Mouse (Mus musculus): Measurements from ENCODE around the gene Upk2.

Upk2 gene

GRCm38 (mm10) chr9:44488416-44488815, 33.6 kb upstream of the Upk2 start:
- peak; percentile 55 for DNase-seq (ENCODE audit: low spot score)

GRCm38 (mm10) chr9:44487441-44487840, 32.7 kb upstream of the Upk2 start:
- peak; percentile 87 for DNase-seq (ENCODE audit: low spot score)

GRCm38 (mm10) chr9:44486741-44487421, 32.1 kb upstream of the Upk2 start:
- DNase-seq (ENCODE audit: low spot score): peak; percentile 56

GRCm38 (mm10) chr9:44486335-44486734, 31.6 kb upstream of the Upk2 start:
- DNase-seq (ENCODE audit: low spot score): peak; percentile 66

DNA sequence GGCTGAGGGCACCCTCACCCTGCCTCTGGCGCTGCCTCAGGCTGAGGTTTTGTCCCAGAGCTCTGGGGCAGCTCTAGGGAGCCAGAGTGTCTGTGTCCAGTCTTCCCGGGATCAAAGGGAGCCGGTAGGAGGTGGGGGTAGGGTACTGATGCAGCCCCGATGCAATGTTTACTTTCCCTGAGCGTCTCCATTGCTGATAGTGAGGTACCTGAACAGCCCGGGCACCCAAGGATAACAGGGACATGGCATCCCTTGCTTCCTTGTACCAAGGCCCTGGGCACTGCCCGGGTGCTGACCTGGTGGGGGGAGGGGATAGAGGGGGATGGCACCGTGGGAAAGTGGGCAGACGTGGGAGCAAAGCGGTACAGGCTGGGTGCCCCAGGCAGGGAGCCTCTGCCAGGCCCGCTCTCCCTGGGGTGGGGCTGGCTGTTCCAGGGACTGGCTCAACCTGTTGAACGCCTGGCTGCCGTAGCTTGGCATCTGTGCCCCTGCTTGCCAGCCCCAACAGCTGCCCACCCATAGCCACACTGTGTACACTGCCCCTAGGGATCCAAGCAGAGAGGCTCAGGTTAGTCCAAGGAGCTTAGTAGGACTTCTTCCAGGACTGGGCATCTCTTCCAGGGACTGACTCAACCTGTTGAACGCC, 30.9 kb upstream of the Upk2 start:
- peak; percentile 47 for DNase-seq (ENCODE audit: low spot score)

DNA sequence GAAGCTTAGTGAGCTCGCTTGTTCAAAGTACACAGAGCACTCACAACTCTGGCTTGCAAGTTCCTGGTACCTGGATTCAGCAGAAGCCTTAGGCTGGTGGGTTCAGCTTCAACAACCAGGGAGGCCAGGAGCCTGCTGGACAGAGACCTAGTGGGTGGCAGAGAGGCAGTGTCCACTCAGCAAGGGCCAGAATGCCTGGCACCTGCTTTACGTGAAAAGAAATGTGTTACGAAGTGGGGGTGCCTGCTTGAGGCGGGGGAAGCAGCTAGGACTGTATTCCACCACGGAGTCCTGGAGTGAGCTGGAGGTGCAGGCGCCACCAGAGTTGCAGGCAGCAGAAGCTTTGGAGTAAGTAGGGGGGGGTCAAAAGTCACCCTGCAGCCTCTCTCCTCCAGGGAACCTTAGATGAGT, 30.3 kb upstream of the Upk2 start:
- DNase-seq (ENCODE audit: low spot score): no peak

DNA sequence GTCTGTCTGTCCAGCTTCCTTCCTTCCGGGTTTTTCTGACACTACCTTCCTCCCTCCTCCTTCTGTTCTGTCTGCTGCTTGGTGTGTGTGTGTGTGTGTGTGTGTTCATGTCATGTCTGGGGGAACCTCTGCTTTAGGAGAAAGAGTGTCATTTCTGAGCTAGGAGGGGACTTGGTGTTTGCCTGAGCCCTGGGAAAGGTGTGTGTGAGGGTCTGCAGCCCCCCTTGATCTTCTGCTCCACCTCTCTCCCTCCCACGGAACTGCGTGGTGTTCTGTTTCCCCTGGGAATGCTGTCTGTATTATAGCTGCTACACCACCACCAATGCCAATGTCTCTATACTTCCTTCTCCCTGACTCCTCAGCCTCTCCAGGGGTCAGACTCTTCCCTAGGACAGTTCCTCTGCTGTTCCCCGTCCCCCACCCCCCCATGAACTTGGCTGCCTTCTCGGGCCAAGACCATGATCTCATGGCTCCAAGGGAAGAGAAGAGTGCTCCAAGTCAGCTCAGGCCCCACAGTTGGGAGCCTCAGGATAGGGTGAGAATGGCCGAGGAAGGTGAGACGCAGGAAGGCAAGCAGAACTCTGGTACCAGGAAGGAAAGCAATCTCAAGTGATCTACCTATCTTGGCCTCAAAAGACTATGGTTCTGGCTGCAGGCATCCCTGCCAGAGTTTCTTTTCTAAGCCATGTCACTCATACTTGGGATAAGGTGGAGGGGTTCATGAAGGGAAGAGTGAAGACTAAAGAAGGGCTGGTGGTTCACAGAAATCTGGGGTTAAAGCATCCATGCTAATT, 29.7 kb upstream of the Upk2 start:
- DNase-seq (ENCODE audit: low spot score): no peak

DNA sequence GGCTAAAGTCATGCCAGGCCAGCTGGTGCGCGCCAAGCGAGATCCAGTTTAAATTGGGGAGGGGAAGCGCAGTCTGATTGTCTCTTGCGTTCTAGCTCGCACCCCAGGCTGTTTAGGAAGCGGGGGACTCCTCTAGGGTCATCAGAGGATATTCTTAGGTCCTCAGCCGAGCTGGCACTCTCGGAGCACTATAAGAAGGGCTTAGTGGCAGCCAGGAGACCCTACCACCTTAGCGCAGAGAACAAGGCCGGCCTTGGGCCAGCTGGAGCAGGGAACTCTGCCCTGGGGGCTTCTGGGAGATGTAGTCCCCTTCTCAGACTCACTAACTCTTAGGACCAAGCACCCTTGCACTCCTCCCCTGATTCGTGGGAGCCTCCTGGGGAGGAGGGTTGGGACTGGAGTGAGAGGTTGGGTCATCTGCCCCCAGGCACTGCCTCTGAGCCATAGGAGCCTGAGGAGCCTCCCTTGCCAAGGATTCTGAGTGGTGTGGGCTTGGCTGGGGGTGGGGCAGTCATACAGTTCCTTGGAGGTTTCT, 28.8 kb upstream of the Upk2 start:
- DNase-seq (ENCODE audit: low spot score): peak; percentile 67

DNA sequence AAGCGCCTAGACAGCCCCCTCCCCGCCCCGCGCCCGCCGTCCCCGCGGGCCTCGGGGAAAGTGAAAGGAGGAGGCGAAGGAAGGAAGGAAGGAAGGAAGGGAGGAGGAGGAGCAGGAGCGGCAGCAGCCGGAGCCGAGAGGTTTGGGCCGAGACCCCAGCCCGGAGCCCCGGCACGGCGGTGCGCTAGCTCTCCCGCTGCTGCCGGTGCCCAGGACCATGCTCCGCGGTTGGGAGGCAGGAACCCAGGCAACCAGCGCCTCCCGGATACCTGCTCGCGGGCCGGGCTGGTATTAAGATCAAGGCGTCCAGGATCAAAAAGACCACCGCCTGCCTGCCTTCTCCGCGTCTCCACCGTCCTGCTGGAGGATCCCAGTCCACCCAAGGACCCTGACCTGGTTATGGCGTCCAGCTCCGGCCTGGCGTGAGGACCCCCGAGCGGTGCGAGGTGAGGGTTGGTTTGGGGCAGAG, 28.3 kb upstream of the Upk2 start:
- DNase-seq (ENCODE audit: low spot score): no peak

GRCm38 (mm10) chr9:44482552-44482951, 27.8 kb upstream of the Upk2 start, which contains the start of gene Bcl9l:
Bcl9l (plus strand) TSS chr9:44482825.
- peak; percentile 93 for DNase-seq (ENCODE audit: low spot score)

DNA sequence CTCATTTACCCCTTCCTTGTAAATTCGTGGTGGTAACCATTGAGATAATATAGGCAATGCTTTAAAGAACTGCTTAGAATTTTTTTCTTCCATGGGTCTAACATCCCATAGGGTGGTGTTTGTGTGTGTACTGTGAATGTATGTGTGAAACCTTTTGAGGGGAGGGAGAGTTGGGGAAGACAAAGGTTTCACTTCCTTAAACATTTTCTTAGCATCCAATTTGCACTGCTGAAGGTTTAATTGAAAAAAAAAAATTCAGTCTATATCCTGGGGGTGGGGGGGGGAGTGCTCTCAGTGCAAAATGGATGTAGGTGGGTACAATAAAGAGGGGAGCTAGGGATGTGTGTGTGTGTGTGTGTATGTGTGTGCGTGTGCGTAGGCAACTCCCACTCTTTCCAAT, 27.3 kb upstream of the Upk2 start:
- DNase-seq (ENCODE audit: low spot score): no peak

- peak; percentile 82 for DNase-seq (ENCODE audit: low spot score)
Measured at GRCm38 (mm10) chr9:44479628-44480428, 25.1 kb upstream of the Upk2 start.

DNA sequence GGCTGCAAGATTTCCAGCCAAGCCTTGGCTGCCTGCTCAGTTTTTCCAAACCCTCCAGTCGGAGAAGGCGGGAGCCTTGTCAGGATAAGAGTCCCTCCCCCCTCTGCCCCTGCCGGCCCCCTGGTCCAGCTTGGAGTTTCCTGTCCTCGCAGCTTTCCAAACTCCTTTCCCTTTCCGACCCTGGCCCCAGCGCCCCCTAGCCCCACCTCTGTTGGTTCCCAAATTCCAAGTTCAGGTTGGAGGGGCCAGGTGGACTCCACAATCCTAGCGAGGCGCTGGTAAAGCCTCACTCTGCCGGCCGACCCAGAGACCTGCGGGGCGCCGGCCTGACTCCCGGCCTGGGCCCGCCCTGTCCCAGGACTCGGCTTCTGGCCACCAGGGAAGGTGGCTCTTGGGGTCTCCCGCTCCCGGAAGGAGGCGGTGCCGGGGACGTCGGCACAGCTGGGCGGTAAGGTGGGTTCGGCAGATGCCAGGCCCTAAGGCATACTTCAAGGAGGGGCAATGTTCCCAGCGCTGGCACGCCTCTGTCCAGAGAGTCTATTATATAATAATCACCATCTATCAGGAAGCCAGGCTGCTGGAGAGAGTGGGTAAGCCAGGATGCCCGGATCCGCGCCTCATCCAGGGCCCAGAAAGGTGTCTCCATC, 24.3 kb upstream of the Upk2 start:
- peak; percentile 79 for DNase-seq (ENCODE audit: low spot score)

GRCm38 (mm10) chr9:44478229-44478921, 23.6 kb upstream of the Upk2 start:
- peak; percentile 63 for DNase-seq (ENCODE audit: low spot score)

- DNase-seq (ENCODE audit: low spot score): peak; percentile 38
Measured at GRCm38 (mm10) chr9:44477339-44478228, 22.8 kb upstream of the Upk2 start.

DNA sequence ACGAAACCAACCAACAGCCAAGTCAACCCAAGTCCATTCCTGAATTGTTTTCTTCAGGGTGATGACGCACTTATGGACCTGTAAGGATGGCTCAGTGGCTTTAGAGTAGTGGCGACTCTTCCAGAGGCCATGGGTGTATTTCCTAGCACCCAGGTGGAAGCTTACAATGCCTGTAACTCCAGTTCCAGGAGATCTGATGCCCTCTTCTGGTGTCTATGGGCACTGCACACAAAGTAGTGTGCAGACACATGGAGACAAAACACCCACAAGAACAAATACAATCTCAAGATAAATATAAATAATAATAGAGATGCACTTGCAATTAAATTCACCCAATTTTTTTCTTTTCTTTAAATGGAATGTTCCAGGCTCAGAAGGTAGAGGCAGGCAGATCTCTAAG, 21.2 kb upstream of the Upk2 start:
- DNase-seq (ENCODE audit: low spot score): no peak

- DNase-seq (ENCODE audit: low spot score): no peak
Measured at GRCm38 (mm10) chr9:44474327-44474726, 19.6 kb upstream of the Upk2 start.

DNA sequence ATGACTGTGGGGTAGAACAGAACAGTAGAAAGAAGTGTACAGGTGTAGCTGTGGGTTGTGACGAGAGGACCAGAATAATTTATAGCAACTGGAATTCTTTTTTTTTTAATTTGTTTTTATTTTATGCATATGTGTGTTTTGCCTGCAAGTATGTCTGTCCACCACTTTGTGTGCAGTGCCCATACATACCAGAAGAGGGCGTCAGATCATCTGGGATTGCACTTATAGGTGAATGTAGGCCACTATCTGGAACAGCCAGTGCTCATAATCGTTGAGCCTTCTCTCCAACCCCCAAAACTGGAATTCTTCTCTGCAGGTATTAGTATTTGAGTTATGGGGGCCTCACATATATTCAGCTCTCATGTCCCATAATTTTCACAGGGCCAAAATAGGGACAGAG, 18.4 kb upstream of the Upk2 start:
- DNase-seq (ENCODE audit: low spot score): no peak

GRCm38 (mm10) chr9:44468800-44469199, 14.0 kb upstream of the Upk2 start:
- no peak for DNase-seq (ENCODE audit: low spot score)

DNA sequence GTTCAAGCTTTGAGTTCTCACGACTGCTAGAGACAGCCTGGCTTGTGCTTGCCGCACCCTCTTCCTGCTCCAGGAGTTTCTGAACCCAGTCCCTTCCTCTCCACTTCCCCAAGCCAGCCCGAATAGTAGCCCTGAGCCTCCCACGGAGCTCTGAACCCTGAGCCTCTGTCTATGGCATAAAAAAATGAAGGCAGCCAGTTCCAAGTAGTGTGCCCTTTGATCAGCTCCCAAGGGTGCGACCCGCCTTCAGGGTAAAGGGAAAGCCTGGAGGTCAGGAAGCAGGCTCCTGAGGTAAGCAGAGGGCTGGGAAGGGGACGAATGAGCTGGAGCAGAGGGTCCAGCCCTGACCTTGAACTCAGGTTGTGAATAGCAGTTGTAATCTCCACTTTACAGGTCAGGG, 13.4 kb upstream of the Upk2 start:
- no peak for DNase-seq (ENCODE audit: low spot score)

Measured in ovary, postnatal 36 days (tissue).